Mouse (Mus musculus): ENCODE measurements around the gene Acot1. TPM values are rescaled to one million over a fixed set of nuclear protein-coding genes. Genes with fewer than 3 reads are reported as not detected.
"Not testable (repeated sequence)": the region's sequence is repeated elsewhere in the genome, so short reads cannot be mapped to it uniquely, and the experiment has no call there.

The Acot1 gene
- polyA plus RNA-seq, 1 experiment from 2014 or later: 46.6 TPM

GRCm38 (mm10) chr12:84028328-84028727, 19.0 kb downstream of the Acot1 start:
- H3K4me1 ChIP-seq; H3K4me3 ChIP-seq; H3K36me3 ChIP-seq; H3K27ac ChIP-seq (replicated peaks); DNase-seq (ENCODE audit: low spot score); H3K27me3 ChIP-seq (ENCODE audit: low read depth, poor library complexity, severe bottlenecking); H3K9me3 ChIP-seq (replicated peaks): not testable (repeated sequence)
- WGBS: 54% methylated on average over 3 of the region's 3 CpGs

- WGBS: 78% methylated on average over 1 of the region's 1 CpGs
- H3K27ac ChIP-seq (replicated peaks); H3K9me3 ChIP-seq (replicated peaks); H3K36me3 ChIP-seq; H3K4me1 ChIP-seq; DNase-seq (ENCODE audit: low spot score); H3K27me3 ChIP-seq (ENCODE audit: low read depth, poor library complexity, severe bottlenecking); H3K4me3 ChIP-seq: not testable (repeated sequence)
Observed at GRCm38 (mm10) chr12:84029043-84029442, 19.8 kb downstream of the Acot1 start.

DNA sequence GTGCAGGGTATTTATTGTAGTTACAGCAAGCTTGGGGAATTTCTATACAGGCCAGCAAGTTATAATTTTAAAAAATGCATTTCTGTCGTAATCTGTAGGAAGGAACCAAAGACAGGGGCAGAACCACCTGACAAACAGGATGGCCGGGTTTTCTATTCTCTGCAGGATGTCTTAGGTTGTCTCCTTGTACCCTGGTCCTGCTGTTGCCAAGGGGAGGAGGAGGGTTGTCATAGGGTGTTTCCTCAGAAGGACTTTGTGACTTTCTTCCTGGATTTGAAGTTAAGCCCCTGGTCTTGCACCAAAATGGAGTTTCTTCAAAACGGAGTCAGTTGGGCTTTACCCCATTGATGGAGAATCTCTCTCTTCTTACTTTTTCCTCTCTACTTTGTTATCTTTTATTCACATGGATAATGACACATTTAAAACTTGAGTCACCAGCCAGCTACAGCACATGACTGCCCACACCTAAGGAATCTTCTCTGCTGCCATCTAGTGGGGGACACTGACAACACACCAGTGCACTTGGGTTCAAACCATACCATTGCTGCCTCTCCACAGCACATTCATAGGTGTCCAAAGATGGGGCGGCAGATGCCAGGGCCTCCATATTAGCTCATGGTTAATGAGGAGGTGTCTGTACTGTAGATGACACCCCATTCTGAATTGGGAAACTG, 21.5 kb downstream of the Acot1 start:
- H3K9me3 ChIP-seq (replicated peaks): no peaks in the 10 kb centered on the region
- peak; percentile 58 for DNase-seq (ENCODE audit: low spot score)
- no peak overlapping the region for H3K4me3 ChIP-seq
- H3K27me3 ChIP-seq (ENCODE audit: low read depth, poor library complexity, severe bottlenecking): no peaks in the 10 kb centered on the region
- no peak overlapping the region for H3K27ac ChIP-seq (replicated peaks)
- H3K4me1 ChIP-seq: peaks cover 4% of the 10 kb centered on the region
- H3K36me3 ChIP-seq: no peaks in the 10 kb centered on the region
- WGBS: 78% methylated on average over 4 of the region's 4 CpGs

DNA sequence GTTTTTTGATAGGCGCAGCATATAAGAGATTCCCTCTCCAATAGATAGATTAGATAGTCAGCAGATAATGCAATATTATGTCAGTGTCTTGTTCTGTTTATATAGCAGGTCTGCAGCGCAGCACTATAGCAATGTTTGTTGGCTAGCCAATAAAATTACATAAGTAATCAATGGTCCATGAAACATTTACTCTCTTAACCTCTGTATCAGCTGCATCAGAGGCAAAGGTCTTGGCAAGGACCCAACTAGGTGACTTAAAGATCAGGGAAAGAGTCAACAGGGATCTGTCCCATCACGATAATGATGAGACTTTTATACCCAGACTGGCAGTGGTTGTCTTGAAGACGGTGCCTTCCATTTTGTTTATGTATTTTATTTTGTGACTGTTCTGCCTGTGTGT, 23.6 kb downstream of the Acot1 start:
- 91% methylated on average over 4 of the region's 4 CpGs for WGBS
- H3K4me1 ChIP-seq: peaks cover 4% of the 10 kb centered on the region
- H3K27ac ChIP-seq (replicated peaks): no peak overlapping the region
- H3K36me3 ChIP-seq: no peaks in the 10 kb centered on the region
- H3K9me3 ChIP-seq (replicated peaks): no peaks in the 10 kb centered on the region
- H3K27me3 ChIP-seq (ENCODE audit: low read depth, poor library complexity, severe bottlenecking): peaks cover 10% of the 10 kb centered on the region
- H3K4me3 ChIP-seq: no peak overlapping the region
- no peak for DNase-seq (ENCODE audit: low spot score)

DNA sequence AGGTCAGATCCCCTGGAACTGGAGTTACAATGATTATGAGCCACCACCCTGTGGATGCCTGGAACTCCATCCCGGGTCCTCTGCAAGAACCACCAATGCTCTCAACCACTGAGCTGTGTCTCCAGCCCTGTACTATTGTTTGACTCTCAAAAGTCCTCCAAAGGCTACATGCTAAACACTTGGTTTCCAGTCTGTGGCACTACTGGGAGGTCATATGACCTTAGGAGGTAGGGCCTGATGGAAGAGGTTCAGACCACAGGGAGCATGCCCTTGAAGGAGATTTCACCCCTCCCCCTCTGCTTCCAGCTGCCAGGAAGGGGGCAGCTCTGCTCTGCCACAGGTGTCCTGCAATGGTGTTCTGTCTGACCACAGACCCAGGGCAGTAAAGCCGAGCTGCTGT, 24.0 kb downstream of the Acot1 start:
- H3K27me3 ChIP-seq (ENCODE audit: low read depth, poor library complexity, severe bottlenecking): peaks cover 14% of the 10 kb centered on the region
- H3K4me3 ChIP-seq; DNase-seq (ENCODE audit: low spot score); H3K36me3 ChIP-seq; H3K4me1 ChIP-seq; H3K27ac ChIP-seq (replicated peaks); H3K9me3 ChIP-seq (replicated peaks): not testable (repeated sequence)
- 86% methylated on average over 2 of the region's 2 CpGs for WGBS

GRCm38 (mm10) chr12:84034108-84034507, 24.8 kb downstream of the Acot1 start:
- H3K4me1 ChIP-seq: peaks cover 3% of the 10 kb centered on the region; the same call in 1 of the 2 replicates
- H3K36me3 ChIP-seq: no peaks in the 10 kb centered on the region
- WGBS: 84% methylated on average over 4 of the region's 4 CpGs
- H3K27me3 ChIP-seq (ENCODE audit: low read depth, poor library complexity, severe bottlenecking): peaks cover 14% of the 10 kb centered on the region
- no peak overlapping the region for H3K4me3 ChIP-seq
- DNase-seq (ENCODE audit: low spot score): no peak
- H3K27ac ChIP-seq (replicated peaks): no peak overlapping the region
- H3K9me3 ChIP-seq (replicated peaks): 0 out of 2 replicates have a peak, but pooled peaks cover 2% of the 10 kb centered on the region

- 12% methylated on average over 32 of the region's 32 CpGs for WGBS
- Histone ChIP-seq H3K27ac (replicated peaks) (peak within 1 kb of the TSS; percentile 67), H3K9me3 (replicated peaks) (peaks cover 18% of the 10 kb centered on the region; the same call in 1 of the 2 replicates), H3K4me3 (peak within 1 kb of the TSS; percentile 52), H3K27me3 (ENCODE audit: low read depth, poor library complexity, severe bottlenecking) (peaks cover 14% of the 10 kb centered on the region)
- H3K4me1 ChIP-seq, H3K36me3 ChIP-seq: not testable (repeated sequence)
- DNase-seq (ENCODE audit: low spot score): peak; percentile 37
Observed at GRCm38 (mm10) chr12:84038241-84038640, 29.0 kb downstream of the Acot1 start, which contains the start of gene Acot4. Gene Acot4, plus strand, starts transcription at chr12:84038379.

GRCm38 (mm10) chr12:84038691-84039111, 29.4 kb downstream of the Acot1 start, which contains the start of gene Gm49366:
Gene Gm49366, plus strand, starts transcription at chr12:84038935.
- peak within 1 kb of the TSS; percentile 67 for H3K27ac ChIP-seq (replicated peaks)
- 1% methylated on average over 39 of the region's 39 CpGs for WGBS

GRCm38 (mm10) chr12:84042248-84042647, 33.0 kb downstream of the Acot1 start:
- peaks cover 10% of the 10 kb centered on the region for H3K27me3 ChIP-seq (ENCODE audit: low read depth, poor library complexity, severe bottlenecking)
- WGBS: 93% methylated on average over 5 of the region's 5 CpGs

More at GRCm38 (mm10) chr12:84038691-84039111, 29.4 kb downstream of the Acot1 start, which contains the start of gene Gm49366:
- Histone ChIP-seq H3K4me3 (peak within 1 kb of the TSS; percentile 52), H3K9me3 (replicated peaks) (peaks cover 18% of the 10 kb centered on the region; the same call in 1 of the 2 replicates), H3K27me3 (ENCODE audit: low read depth, poor library complexity, severe bottlenecking) (peaks cover 14% of the 10 kb centered on the region)
- peak; percentile 32 for DNase-seq (ENCODE audit: low spot score)
- H3K4me1 ChIP-seq, H3K36me3 ChIP-seq: not testable (repeated sequence)

DNA sequence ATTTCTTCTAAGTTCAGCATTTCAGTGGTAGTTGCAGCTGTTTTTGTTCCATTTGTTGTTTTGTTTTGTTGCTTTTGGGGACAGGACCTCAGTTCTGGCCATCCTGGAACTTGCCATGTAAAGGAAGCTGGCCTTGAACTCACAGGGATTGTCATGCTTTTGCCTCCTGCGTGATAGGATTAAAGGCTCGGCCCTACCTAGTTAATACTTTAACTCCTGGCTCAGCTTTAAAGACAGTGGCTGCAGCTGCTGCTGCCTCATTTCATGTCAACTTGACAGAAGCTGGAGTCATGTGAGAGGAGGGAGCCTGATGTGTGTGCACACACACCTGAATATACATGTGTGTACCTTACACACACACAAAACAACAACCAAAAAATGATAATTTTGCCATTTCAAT, 34.8 kb downstream of the Acot1 start:
- Histone ChIP-seq H3K9me3 (replicated peaks) (peaks cover 33% of the 10 kb centered on the region), H3K27ac (replicated peaks) (no peak overlapping the region), H3K4me3 (no peak overlapping the region), H3K27me3 (ENCODE audit: low read depth, poor library complexity, severe bottlenecking) (no peaks in the 10 kb centered on the region), H3K4me1 (no peaks in the 10 kb centered on the region), H3K36me3 (0 out of 2 replicates have a peak, but pooled peaks cover 5% of the 10 kb centered on the region)
- WGBS: 82% methylated on average over 2 of the region's 2 CpGs
- DNase-seq (ENCODE audit: low spot score): no peak

More at GRCm38 (mm10) chr12:84042248-84042647, 33.0 kb downstream of the Acot1 start:
- Histone ChIP-seq H3K9me3 (replicated peaks) (peaks cover 18% of the 10 kb centered on the region; the same call in 1 of the 2 replicates), H3K4me1 (peaks cover 3% of the 10 kb centered on the region; the same call in 1 of the 2 replicates), H3K4me3 (no peak overlapping the region), H3K36me3 (0 out of 2 replicates have a peak, but pooled peaks cover 5% of the 10 kb centered on the region), H3K27ac (replicated peaks) (no peak overlapping the region)
- DNase-seq (ENCODE audit: low spot score): no peak

GRCm38 (mm10) chr12:84046906-84047305, 37.6 kb downstream of the Acot1 start:
- no peak overlapping the region for H3K27ac ChIP-seq (replicated peaks)
- WGBS: 96% methylated on average over 1 of the region's 1 CpGs
- no peaks in the 10 kb centered on the region for H3K4me1 ChIP-seq
- DNase-seq (ENCODE audit: low spot score): no peak
- peaks cover 6% of the 10 kb centered on the region for H3K27me3 ChIP-seq (ENCODE audit: low read depth, poor library complexity, severe bottlenecking)
- H3K4me3 ChIP-seq: no peak overlapping the region
- peaks cover 16% of the 10 kb centered on the region for H3K9me3 ChIP-seq (replicated peaks)
- H3K36me3 ChIP-seq: no peaks in the 10 kb centered on the region

GRCm38 (mm10) chr12:84050744-84051143, 41.5 kb downstream of the Acot1 start:
- not testable (repeated sequence) for H3K4me3 ChIP-seq; H3K4me1 ChIP-seq; DNase-seq (ENCODE audit: low spot score); H3K27ac ChIP-seq (replicated peaks); H3K36me3 ChIP-seq
- peaks cover 43% of the 10 kb centered on the region for H3K27me3 ChIP-seq (ENCODE audit: low read depth, poor library complexity, severe bottlenecking)
- H3K9me3 ChIP-seq (replicated peaks): peaks cover 16% of the 10 kb centered on the region
- WGBS: 87% methylated on average over 5 of the region's 5 CpGs

DNA sequence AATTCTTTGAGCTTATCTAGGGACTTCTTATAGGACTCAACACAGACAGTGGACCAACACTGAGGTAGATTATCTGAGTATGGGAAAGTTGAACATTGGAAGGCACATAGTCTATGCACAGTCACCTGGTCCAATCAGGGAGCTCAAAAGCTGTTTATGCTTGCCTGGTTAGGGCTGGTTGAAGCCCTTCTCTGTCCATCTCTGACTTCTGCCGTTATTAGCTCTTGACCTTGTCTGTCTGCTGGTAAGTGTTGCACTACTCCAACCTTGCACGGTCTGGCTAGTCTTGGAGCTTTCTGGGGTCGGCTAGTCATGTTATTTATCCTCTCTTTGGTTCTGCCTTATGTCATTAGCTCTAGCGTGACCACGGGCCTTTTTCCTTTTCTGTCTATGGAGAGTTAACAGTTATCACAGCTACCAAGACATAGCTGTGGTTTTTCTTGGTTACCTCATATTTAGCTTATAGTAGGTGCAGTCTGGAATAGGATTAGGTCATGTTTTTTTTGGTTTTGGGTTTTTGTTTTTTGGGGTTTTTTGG, 42.7 kb downstream of the Acot1 start, which contains the start of gene Acot3:
Gene Acot3, plus strand, starts transcription at position 208 of the 538 bp plus-strand sequence.
- Histone ChIP-seq H3K36me3 (no peaks in the 10 kb centered on the region), H3K4me1 (peaks cover 10% of the 10 kb centered on the region), H3K27ac (replicated peaks) (no peak within 1 kb of the TSS), H3K27me3 (ENCODE audit: low read depth, poor library complexity, severe bottlenecking) (peaks cover 46% of the 10 kb centered on the region), H3K9me3 (replicated peaks) (peaks cover 16% of the 10 kb centered on the region), H3K4me3 (peak within 1 kb of the TSS; percentile 59; the same call in 1 of the 2 replicates)
- DNase-seq (ENCODE audit: low spot score): no peak
- WGBS: 84% methylated on average over 5 of the region's 5 CpGs

Data from midbrain, embryonic 10.5 days (tissue).